Comparison of ENCODE assay signal across 8 mouse cellular contexts in genomic region chr11:54111976-54112741, GRCm38 (mm10). TPM values are rescaled to one million over a fixed set of nuclear protein-coding genes. Genes with fewer than 3 reads are reported as not detected.
A peak's percentile ranks its signal among the peaks of the same experiment; 100 is the strongest.
DNase-seq lines count a peak whose midpoint lies in the region; ATAC-seq and TF ChIP-seq lines count a peak whose summit lies in the region.

No protein-coding gene starts in this region.

- intact Hi-C loops in heart, postnatal 10 days (cut with DNase I) = no loop called here

- no peaks in the 10 kb centered on the region for H3K27me3 ChIP-seq in embryonic facial prominence, embryonic 14.5 days (replicated peaks; ENCODE audit: control insufficient read depth, insufficient read depth, low read length)
- no peaks in the 10 kb centered on the region for H3K27me3 ChIP-seq in thymus, adult 2 months (ENCODE audit: control insufficient read depth, insufficient read depth, low read length)

- TF ChIP-seq CTCF in thymus, adult 2 months (IDR thresholded peaks at IDR 0.05; ENCODE audit: borderline replicate concordance, control insufficient read depth, extremely low read depth, insufficient read depth, low read length, poor library complexity) = no peak

- H3K4me3 ChIP-seq in embryonic facial prominence, embryonic 14.5 days (ENCODE audit: low read depth, low read length) = no peak overlapping the region
- H3K4me3 ChIP-seq in macrophage (ENCODE audit: inconsistent target) = no peak overlapping the region
- no peak overlapping the region for H3K4me3 ChIP-seq in thymus, adult 2 months (ENCODE audit: control insufficient read depth, insufficient read depth, low read length)

- ATAC-seq in embryonic facial prominence, embryonic 14.5 days (ENCODE audit: low read depth) = no peak

- H3K79me2 ChIP-seq in macrophage (ENCODE audit: inconsistent target) = no peaks in the 10 kb centered on the region

- no peaks in the 10 kb centered on the region for H3K9me3 ChIP-seq in embryonic facial prominence, embryonic 14.5 days (ENCODE audit: control insufficient read depth, low read length)

- peak; percentile 44 for DNase-seq in ovary, postnatal 36 days (ENCODE audit: low spot score)
- DNase-seq in ovary, postnatal 14 days (ENCODE audit: low spot score) = no peak
- DNase-seq in embryonic facial prominence, embryonic 14.5 days (ENCODE audit: low spot score) = peak; percentile 46
- peak; percentile 86 to 87 for DNase-seq in heart, postnatal 10 days
- peak; percentile 88 for DNase-seq in kidney, postnatal 14 days
- DNase-seq in thymus, postnatal 0 days (ENCODE audit: low spot score) = no peak
- DNase-seq in thymus, adult 2 months = no peak

- 0 out of 2 replicates have a peak, but pooled peaks cover 10% of the 10 kb centered on the region for H3K36me3 ChIP-seq in embryonic facial prominence, embryonic 14.5 days (ENCODE audit: control insufficient read depth, insufficient read depth, low read length)
- H3K36me3 ChIP-seq in macrophage (ENCODE audit: inconsistent target) = no peaks in the 10 kb centered on the region
- H3K36me3 ChIP-seq in thymus, adult 2 months (ENCODE audit: control insufficient read depth, insufficient read depth, low read length) = no peaks in the 10 kb centered on the region

- H3K27ac ChIP-seq in embryonic facial prominence, embryonic 14.5 days (replicated peaks; ENCODE audit: low read depth, low read length) = peak overlapping the region; percentile 93
- peak overlapping the region; percentile 35 for H3K27ac ChIP-seq in macrophage
- no peak overlapping the region for H3K27ac ChIP-seq in thymus, adult 2 months (ENCODE audit: control insufficient read depth, insufficient read depth, low read length)

- 52% methylated on average over 21 of the region's 21 CpGs for WGBS in embryonic facial prominence, embryonic 14.5 days
- 96% methylated on average over 21 of the region's 21 CpGs for WGBS in macrophage (ENCODE audit: missing documents)
- WGBS in thymus, adult 2 months = 94% methylated on average over 21 of the region's 21 CpGs

- H3K4me2 ChIP-seq in embryonic facial prominence, embryonic 14.5 days (ENCODE audit: low read depth, low read length) = peak overlapping the region; percentile 47

- peak overlapping the region; percentile 26; the same call in 1 of the 2 replicates for H3K9ac ChIP-seq in embryonic facial prominence, embryonic 14.5 days (ENCODE audit: low read depth, low read length)

- peaks cover 64% of the 10 kb centered on the region for H3K4me1 ChIP-seq in embryonic facial prominence, embryonic 14.5 days (ENCODE audit: control insufficient read depth, insufficient read depth, low read length)
- peaks cover 6% of the 10 kb centered on the region for H3K4me1 ChIP-seq in thymus, adult 2 months (replicated peaks; ENCODE audit: control insufficient read depth, insufficient read depth, low read length)

- TF ChIP-seq POLR2A in thymus, adult 2 months (IDR thresholded peaks at IDR 0.05; ENCODE audit: control insufficient read depth, extremely low read depth, insufficient read depth, low read length, poor library complexity) = no peak

RNA-seq across cellular contexts. Expression of gene P4ha2, which starts 12.3 kb away (rescaled TPM):
- 107 and 120 TPM in 2 replicates for polyA plus RNA-seq in embryonic facial prominence, embryonic 14.5 days (2014; fragmentation: Nextera tagmentation; extraction: Ambion mirVana)
- 10 to 100 TPM; 36.8 to 37.0 TPM for total RNA-seq in heart, postnatal 10 days (2021)
- total RNA-seq in macrophage (2018; cell fraction: chromatin; rRNA removed) = 10 to 100 TPM in 12 of 26 experiments, 1 to 10 TPM in 14; 1.3 to 33.9 (median 9.6) TPM
- 10 to 100 TPM in 2 of 26 experiments, 1 to 10 TPM in 24; 2.6 to 10.9 (median 5.4) TPM for total RNA-seq in macrophage (2018; cell fraction: cytosol; rRNA removed)
- 10 to 100 TPM in 10 of 26 experiments, 1 to 10 TPM in 16; 4.3 to 32.0 (median 8.7) TPM for total RNA-seq in macrophage (2018; cell fraction: nucleus; rRNA removed)
- polyA plus RNA-seq in macrophage (2018) = 8.3 to 15.6 TPM (median 11.6 TPM) in 3 replicates
- 5.1 TPM in 2 replicates for polyA plus RNA-seq in thymus, postnatal 0 days (2015; fragmentation: Nextera tagmentation; extraction: Ambion mirVana)
- 4.6 and 4.8 TPM in 2 replicates for polyA plus RNA-seq in thymus, adult 2 months (2012; rRNA removed)

RNA-seq across cellular contexts. Expression of gene Pdlim4, which starts 43.3 kb away (rescaled TPM):
- polyA plus RNA-seq in embryonic facial prominence, embryonic 14.5 days (2014; fragmentation: Nextera tagmentation; extraction: Ambion mirVana) = 115 and 132 TPM in 2 replicates
- total RNA-seq in heart, postnatal 10 days (2021) = 10 to 100 TPM; 23.4 to 28.2 TPM
- 10 to 100 TPM; 13.2 to 89.9 (median 45.3) TPM for total RNA-seq in macrophage (2018; cell fraction: chromatin; rRNA removed)
- 10 to 100 TPM; 32.2 to 67.7 (median 41.7) TPM for total RNA-seq in macrophage (2018; cell fraction: cytosol; rRNA removed)
- 10 to 100 TPM; 15.0 to 75.9 (median 36.0) TPM for total RNA-seq in macrophage (2018; cell fraction: nucleus; rRNA removed)
- polyA plus RNA-seq in macrophage (2018) = 33.9 to 78.0 TPM (median 67.8 TPM) in 3 replicates
- 23.6 and 25.2 TPM in 2 replicates for polyA plus RNA-seq in thymus, postnatal 0 days (2015; fragmentation: Nextera tagmentation; extraction: Ambion mirVana)
- 51.8 and 62.0 TPM in 2 replicates for polyA plus RNA-seq in thymus, adult 2 months (2012; rRNA removed)

Comparison
In these comparisons a context has a peak if more than half of its experiments do, and no peak if none do; other contexts are left out.
1. DNase-seq: peak in ovary, postnatal 36 days (single experiment), embryonic facial prominence, embryonic 14.5 days (single experiment), heart, postnatal 10 days (2 of 2) and kidney, postnatal 14 days (single experiment); none in ovary, postnatal 14 days (single experiment), thymus, postnatal 0 days (single experiment) and thymus, adult 2 months (single experiment).